Mouse (Mus musculus) kidney, postnatal 0 days (tissue): Measurements from ENCODE around the gene Btf3. TPM values are rescaled to one million over a fixed set of nuclear protein-coding genes. Genes with fewer than 3 reads are reported as not detected.

Source experiments
- ATAC-seq: fragments of 200-750 bp; cut with Nextera tagmentation; replicated peaks from 2 replicates; pipeline ENCODE4 v1.8.0; 2017; ENCODE audit warnings: low read depth, moderate number of reproducible peaks, moderate TSS enrichment, moderate library complexity; ENCODE audit not compliant: low FRiP score
- DNase-seq: peaks from one replicate; pipeline ENCODE4 v3.0.0-alpha.2; 2016; ENCODE audit warnings: low spot score
- H3K27ac ChIP-seq: fragments of 300-500 bp; sonication (generic); 2 replicates; pipeline ENCODE4 v1.5.1; 2014; ENCODE audit warnings: mild to moderate bottlenecking
- H3K27me3 ChIP-seq: fragments of 300-500 bp; sonication (generic); 2 replicates; pipeline ENCODE4 v1.6.1; 2014; ENCODE audit warnings: low read length, mixed read lengths; ENCODE audit not compliant: insufficient read depth
- H3K36me3 ChIP-seq: fragments of 300-500 bp; sonication (generic); 2 replicates; pipeline ENCODE4 v1.6.1; 2014; ENCODE audit warnings: low read length, mixed read lengths; ENCODE audit not compliant: insufficient read depth
- H3K4me1 ChIP-seq: fragments of 300-500 bp; sonication (generic); replicated peaks from 2 replicates; pipeline ENCODE4 v1.6.1; 2014; ENCODE audit warnings: antibody characterized with exemption, low read length, mixed read lengths; ENCODE audit not compliant: insufficient read depth
- H3K4me2 ChIP-seq: fragments of 300-500 bp; sonication (generic); 2 replicates; pipeline ENCODE4 v1.6.1; 2014; ENCODE audit warnings: mild to moderate bottlenecking, low read length, moderate library complexity, mixed read lengths
- H3K4me3 ChIP-seq: fragments of 300-500 bp; sonication (generic); replicated peaks from 2 replicates; pipeline ENCODE4 v1.5.1; 2014; ENCODE audit warnings: low read depth, low read length
- H3K9ac ChIP-seq: fragments of 300-500 bp; sonication (generic); 2 replicates; pipeline ENCODE4 v1.6.1; 2014; ENCODE audit warnings: low read depth, low read length
- H3K9me3 ChIP-seq: fragments of 300-500 bp; sonication (generic); replicated peaks from 2 replicates; pipeline ENCODE4 v1.6.1; 2016; ENCODE audit warnings: low read length, inconsistent platforms, mixed read lengths
- CTCF ChIP-seq: IDR thresholded peaks from 2 replicates; pipeline ENCODE4 v1.5.1; 2016; ENCODE audit warnings: antibody characterized with exemption, low read depth, mild to moderate bottlenecking, moderate library complexity
- WGBS: fragments of 180-500 bp; shearing (Covaris S2); extraction: QIAGEN DNeasy Blood & Tissue Kit; methylation state at CpG from one replicate; pipeline ENCODE4 v1.1.7; 2014; 5-methylcytosine and 5-hydroxymethylcytosine counted together
- polyA plus RNA-seq: library from polyadenylated mRNA; unstranded; fragments of >200 nt; fragmentation: Nextera tagmentation; extraction: Ambion mirVana; gene quantifications from 2 replicates; pipeline ENCODE4 v1.2.1, GENCODE M21; 2015

Gene Btf3
- polyA plus RNA-seq, 1 experiment from 2014 or later, result 788 TPM

GRCm38 (mm10) chr13:98264111-98264510 is 52.7 kb downstream of the Btf3 start:
- DNase-seq (peak; percentile 32), ATAC-seq (no peak)
- Histone ChIP-seq H3K27me3 (no peaks in the 10 kb centered on the region), H3K27ac (no peak overlapping the region), H3K4me3 (peak overlapping the region; percentile 68), H3K9ac (peak overlapping the region; percentile 75), H3K9me3 (no peaks in the 10 kb centered on the region), H3K36me3 (peaks cover 14% of the 10 kb centered on the region), H3K4me1 (peaks cover 3% of the 10 kb centered on the region; the same call in 1 of the 2 replicates), H3K4me2 (peak overlapping the region; percentile 81)
- no peak for TF ChIP-seq CTCF
- 33% methylated on average over 5 of the region's 5 CpGs for WGBS

DNA sequence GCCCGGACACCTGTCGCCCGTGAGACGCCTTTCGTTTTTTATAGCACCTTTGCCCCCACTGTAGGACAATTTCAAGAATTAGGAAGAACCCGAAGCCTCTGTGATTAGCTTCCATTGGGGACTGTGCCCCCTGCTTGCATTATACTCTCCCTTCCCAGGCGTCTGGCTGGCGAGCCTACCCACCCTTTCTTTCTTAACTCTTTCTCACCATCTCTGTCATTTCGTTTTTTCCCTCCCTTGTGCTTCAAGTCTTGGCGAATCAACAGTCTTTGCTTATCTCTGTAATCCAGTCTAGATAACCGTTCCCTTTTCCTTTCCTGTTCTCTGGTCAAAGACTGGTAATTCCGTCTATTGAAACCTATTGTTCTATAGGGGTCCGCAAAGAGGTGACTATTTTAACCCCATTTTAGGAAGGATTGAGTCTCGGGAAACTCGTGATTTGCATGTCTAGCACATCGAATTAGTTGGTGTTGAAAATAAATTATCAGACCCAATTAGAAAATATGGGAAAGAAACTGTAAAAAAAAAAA is 53.3 kb downstream of the Btf3 start:
- Histone ChIP-seq H3K9me3 (no peaks in the 10 kb centered on the region), H3K4me1 (peaks cover 3% of the 10 kb centered on the region; the same call in 1 of the 2 replicates), H3K4me2 (peak overlapping the region; percentile 81), H3K9ac (peak overlapping the region; percentile 75), H3K4me3 (peak overlapping the region; percentile 68), H3K36me3 (peaks cover 11% of the 10 kb centered on the region), H3K27me3 (no peaks in the 10 kb centered on the region), H3K27ac (peak overlapping the region; percentile 78)
- DNase-seq (peak; percentile 42), ATAC-seq (0 out of 2 replicates have a peak, but pooled peaks have one; percentile 9)
- WGBS, result under 1% methylated on average over 16 of the region's 16 CpGs
- peak; percentile 22; the same call in 1 of the 2 replicates for TF ChIP-seq CTCF

GRCm38 (mm10) chr13:98262636-98263457 is 54.0 kb downstream of the Btf3 start, which contains the start of the genes Utp15 and Ankra2:
TSS of gene Utp15 (minus strand) at chr13:98263041.
TSS of gene Ankra2 (plus strand) at chr13:98263074.
- Histone ChIP-seq H3K4me1 (peaks cover 3% of the 10 kb centered on the region; the same call in 1 of the 2 replicates), H3K4me3 (peak within 1 kb of the TSS; percentile 68), H3K27ac (peak within 1 kb of the TSS; percentile 78), H3K9me3 (no peaks in the 10 kb centered on the region), H3K9ac (peak within 1 kb of the TSS; percentile 84), H3K27me3 (no peaks in the 10 kb centered on the region), H3K36me3 (peaks cover 4% of the 10 kb centered on the region), H3K4me2 (peak within 1 kb of the TSS; percentile 81)
- no peak for TF ChIP-seq CTCF
- ATAC-seq (peak; percentile 99), DNase-seq (peak; percentile 98)
- under 1% methylated on average over 71 of the region's 71 CpGs for WGBS

Other genes starting within 250 kb of the Btf3 start
- 55.8 and 58.3 TPM in 2 replicates for gene Arhgef28, start 110.6 kb downstream of the Btf3 start, polyA plus RNA-seq
- gene Utp15, start 54.0 kb downstream of the Btf3 start, polyA plus RNA-seq, result 19.9 and 21.5 TPM in 2 replicates
- 22.6 and 23.6 TPM in 2 replicates for gene Ankra2, start 53.9 kb downstream of the Btf3 start, polyA plus RNA-seq
- not detected in 2 replicates for gene Gm21976, start 37.1 kb downstream of the Btf3 start, polyA plus RNA-seq
- 2.4 and 3.4 TPM in 2 replicates for gene Foxd1, start 37.2 kb upstream of the Btf3 start, polyA plus RNA-seq
- gene Gm10320, start 175.0 kb upstream of the Btf3 start, polyA plus RNA-seq, result 1.8 and 2.1 TPM in 2 replicates